Mouse (Mus musculus): ENCODE measurements around the gene Phlpp2. TPM values are rescaled to one million over a fixed set of nuclear protein-coding genes. Genes with fewer than 3 reads are reported as not detected.

Gene Phlpp2
- polyA plus RNA-seq, 1 experiment = 2.9 TPM

DNA sequence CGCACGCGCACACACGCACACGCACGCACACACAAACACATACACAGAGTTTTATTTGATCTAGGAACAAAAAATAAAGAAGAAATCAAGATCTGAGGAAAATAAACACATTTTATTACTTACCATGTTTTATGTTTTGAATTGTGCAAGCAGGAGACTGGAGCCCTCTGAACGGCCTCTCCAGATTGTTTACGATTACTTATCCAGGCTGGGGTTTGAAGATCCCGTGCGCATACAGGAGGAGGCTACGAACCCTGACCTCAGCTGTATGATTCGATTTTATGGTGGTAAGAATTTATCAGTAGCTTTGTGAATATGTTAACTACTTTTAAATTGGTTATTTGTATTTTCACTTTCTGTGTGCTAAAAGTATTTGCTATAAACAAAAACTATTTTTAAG, 27.0 kb downstream of the Phlpp2 start:
- Histone ChIP-seq H3K4me1 (ENCODE audit: control insufficient read depth, insufficient read depth, low read length) (no peaks in the 10 kb centered on the region), H3K27me3 (ENCODE audit: control insufficient read depth, insufficient read depth, low read length) (no peaks in the 10 kb centered on the region), H3K27ac (ENCODE audit: control insufficient read depth, insufficient read depth, low read depth, low read length) (no peak overlapping the region), H3K4me3 (ENCODE audit: control insufficient read depth, low read depth, low read length) (no peak overlapping the region), H3K36me3 (ENCODE audit: control insufficient read depth, insufficient read depth, low read length) (no peaks in the 10 kb centered on the region)
- TF ChIP-seq CTCF (IDR thresholded peaks at IDR 0.05; ENCODE audit: control insufficient read depth, insufficient read depth, insufficient replicate concordance, low read depth, low read length) = no peak
- no peak for TF ChIP-seq POLR2A (IDR thresholded peaks at IDR 0.05; ENCODE audit: control insufficient read depth, low read depth, low read length)

DNA sequence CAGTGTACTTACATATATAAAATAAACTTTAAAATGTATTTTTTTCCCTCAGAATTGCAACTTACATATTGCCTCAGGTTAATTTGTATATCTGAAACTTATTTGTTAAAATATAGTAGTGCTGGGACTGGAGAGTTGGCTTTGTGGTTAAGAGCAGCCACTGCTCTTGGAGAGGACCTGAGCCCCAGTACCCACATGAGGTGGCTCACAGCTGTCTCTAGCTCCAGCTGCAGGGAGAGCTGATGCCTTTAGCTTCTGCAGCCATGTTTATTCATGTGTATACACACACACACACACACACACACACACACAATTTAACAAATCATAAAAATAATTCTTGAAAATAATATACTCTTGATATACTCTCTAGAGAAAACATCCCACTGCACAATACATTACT, 34.0 kb downstream of the Phlpp2 start:
- Histone ChIP-seq H3K4me1 (ENCODE audit: control insufficient read depth, insufficient read depth, low read length) (no peaks in the 10 kb centered on the region), H3K4me3 (ENCODE audit: control insufficient read depth, low read depth, low read length) (no peak overlapping the region), H3K27me3 (ENCODE audit: control insufficient read depth, insufficient read depth, low read length) (no peaks in the 10 kb centered on the region), H3K27ac (ENCODE audit: control insufficient read depth, insufficient read depth, low read depth, low read length) (no peak overlapping the region), H3K36me3 (ENCODE audit: control insufficient read depth, insufficient read depth, low read length) (0 out of 2 replicates have a peak, but pooled peaks cover under 1% of the 10 kb centered on the region)
- no peak for TF ChIP-seq POLR2A (IDR thresholded peaks at IDR 0.05; ENCODE audit: control insufficient read depth, low read depth, low read length)
- no peak for TF ChIP-seq CTCF (IDR thresholded peaks at IDR 0.05; ENCODE audit: control insufficient read depth, insufficient read depth, insufficient replicate concordance, low read depth, low read length)

DNA sequence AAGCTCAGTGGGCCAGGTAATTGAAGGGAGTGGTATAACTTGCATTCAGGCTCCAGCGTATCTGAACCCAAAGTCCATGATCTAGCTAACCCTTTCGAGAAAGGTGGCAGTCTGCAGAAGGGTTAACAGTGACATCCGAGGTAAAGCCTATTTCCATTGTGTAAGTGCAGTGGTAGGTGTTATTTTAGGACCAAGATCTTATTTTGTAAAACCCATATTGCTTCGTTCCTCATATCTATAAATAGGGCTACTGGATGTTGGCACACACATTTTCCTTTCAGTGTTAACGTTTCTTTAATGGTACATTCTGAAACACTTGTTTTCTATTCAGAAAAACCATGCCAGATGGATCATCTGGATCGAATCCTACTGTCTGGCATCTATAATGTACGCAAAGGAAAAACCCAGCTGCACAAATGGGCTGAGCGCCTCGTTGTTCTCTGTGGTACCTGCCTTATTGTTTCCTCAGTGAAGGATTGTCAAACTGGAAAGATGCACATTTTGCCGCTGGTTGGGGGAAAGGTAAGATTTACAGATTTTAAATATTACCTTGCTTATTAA, 35.6 kb downstream of the Phlpp2 start:
- Histone ChIP-seq H3K27me3 (ENCODE audit: control insufficient read depth, insufficient read depth, low read length) (no peaks in the 10 kb centered on the region), H3K4me1 (ENCODE audit: control insufficient read depth, insufficient read depth, low read length) (no peaks in the 10 kb centered on the region), H3K36me3 (ENCODE audit: control insufficient read depth, insufficient read depth, low read length) (peaks cover 1% of the 10 kb centered on the region; the same call in 1 of the 2 replicates), H3K4me3 (ENCODE audit: control insufficient read depth, low read depth, low read length) (no peak overlapping the region), H3K27ac (ENCODE audit: control insufficient read depth, insufficient read depth, low read depth, low read length) (no peak overlapping the region)
- TF ChIP-seq CTCF (IDR thresholded peaks at IDR 0.05; ENCODE audit: control insufficient read depth, insufficient read depth, insufficient replicate concordance, low read depth, low read length) (no peak), POLR2A (IDR thresholded peaks at IDR 0.05; ENCODE audit: control insufficient read depth, low read depth, low read length) (no peak)

DNA sequence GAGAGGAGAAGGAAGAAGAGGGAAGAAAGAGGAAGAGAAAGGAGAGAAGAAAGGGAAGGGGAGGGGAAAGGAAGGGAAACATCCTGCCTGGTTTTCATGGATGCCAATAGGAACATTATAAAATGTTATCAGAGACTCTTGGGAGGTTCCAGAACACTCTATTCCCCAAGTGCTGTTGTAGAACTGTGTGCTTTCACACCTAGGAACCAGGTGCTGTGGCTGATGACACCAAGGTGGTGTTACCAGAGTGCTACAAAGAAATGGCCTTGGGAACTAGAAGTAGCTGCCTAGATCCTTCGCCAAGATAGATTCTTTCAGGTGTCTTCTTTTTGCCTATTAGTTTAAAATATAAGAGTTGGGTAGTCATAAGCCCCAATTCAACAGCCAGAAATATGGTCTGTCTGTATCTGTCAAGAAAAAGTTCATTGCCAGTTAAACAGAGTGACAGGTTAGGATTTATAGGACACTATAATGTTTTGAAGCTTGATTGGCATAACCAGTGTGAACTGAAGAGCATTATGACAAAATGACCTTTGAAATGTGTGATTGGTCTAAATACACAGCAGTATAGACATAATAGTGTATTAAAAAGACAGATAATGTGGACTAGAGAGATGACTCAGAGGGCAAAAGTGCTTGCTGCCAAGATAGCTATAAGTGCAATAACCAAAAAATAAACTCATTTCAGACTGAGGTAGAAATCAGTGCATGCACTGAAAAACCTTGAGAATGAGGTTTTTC, 36.8 kb downstream of the Phlpp2 start:
- Histone ChIP-seq H3K4me3 (ENCODE audit: control insufficient read depth, low read depth, low read length) (no peak overlapping the region), H3K4me1 (ENCODE audit: control insufficient read depth, insufficient read depth, low read length) (no peaks in the 10 kb centered on the region), H3K36me3 (ENCODE audit: control insufficient read depth, insufficient read depth, low read length) (peaks cover 1% of the 10 kb centered on the region; the same call in 1 of the 2 replicates), H3K27ac (ENCODE audit: control insufficient read depth, insufficient read depth, low read depth, low read length) (no peak overlapping the region), H3K27me3 (ENCODE audit: control insufficient read depth, insufficient read depth, low read length) (no peaks in the 10 kb centered on the region)
- TF ChIP-seq POLR2A (IDR thresholded peaks at IDR 0.05; ENCODE audit: control insufficient read depth, low read depth, low read length) (no peak), CTCF (IDR thresholded peaks at IDR 0.05; ENCODE audit: control insufficient read depth, insufficient read depth, insufficient replicate concordance, low read depth, low read length) (no peak)

DNA sequence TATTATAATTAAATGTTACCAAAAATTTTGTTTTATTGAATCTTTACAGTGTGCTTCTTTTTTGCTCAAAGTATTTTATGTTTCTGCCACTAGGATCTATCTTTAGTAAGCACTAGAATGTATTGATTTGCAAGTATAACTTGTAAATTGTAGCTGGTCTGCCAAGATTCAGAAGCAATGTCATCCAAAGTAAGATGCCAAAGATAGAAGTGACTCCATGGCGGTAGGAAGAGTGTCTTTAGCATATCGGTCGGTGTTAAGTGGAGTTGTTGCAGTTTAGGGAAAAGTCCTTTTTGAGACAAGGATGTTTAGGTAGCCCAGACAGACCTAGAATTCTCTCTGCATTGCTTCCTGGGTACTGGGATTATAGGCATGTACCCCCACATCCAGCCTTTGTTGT, 38.6 kb downstream of the Phlpp2 start:
- Histone ChIP-seq H3K27ac (ENCODE audit: control insufficient read depth, insufficient read depth, low read depth, low read length) (no peak overlapping the region), H3K27me3 (ENCODE audit: control insufficient read depth, insufficient read depth, low read length) (no peaks in the 10 kb centered on the region), H3K36me3 (ENCODE audit: control insufficient read depth, insufficient read depth, low read length) (peaks cover 2% of the 10 kb centered on the region; the same call in 1 of the 2 replicates), H3K4me3 (ENCODE audit: control insufficient read depth, low read depth, low read length) (no peak overlapping the region), H3K4me1 (ENCODE audit: control insufficient read depth, insufficient read depth, low read length) (no peaks in the 10 kb centered on the region)
- TF ChIP-seq POLR2A (IDR thresholded peaks at IDR 0.05; ENCODE audit: control insufficient read depth, low read depth, low read length) = no peak
- TF ChIP-seq CTCF (IDR thresholded peaks at IDR 0.05; ENCODE audit: control insufficient read depth, insufficient read depth, insufficient replicate concordance, low read depth, low read length) = no peak

DNA sequence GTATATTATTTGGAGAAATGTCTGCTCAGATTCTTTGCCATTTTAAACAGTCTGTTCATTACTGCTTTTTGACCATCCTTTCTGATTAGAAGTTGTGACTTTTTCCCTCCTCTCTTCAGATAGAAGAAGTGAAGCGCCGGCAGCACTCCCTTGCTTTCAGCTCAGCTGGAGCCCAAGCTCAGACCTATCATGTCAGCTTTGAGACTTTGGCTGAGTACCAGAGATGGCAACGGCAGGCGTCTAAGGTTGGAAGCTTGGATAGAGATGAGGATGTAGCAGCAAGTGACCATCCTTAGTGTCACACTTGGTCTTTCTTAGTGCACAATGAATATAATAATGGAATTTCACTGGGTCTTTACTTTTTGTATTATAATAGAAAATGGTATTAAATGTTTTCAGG, 39.0 kb downstream of the Phlpp2 start:
- Histone ChIP-seq H3K27ac (ENCODE audit: control insufficient read depth, insufficient read depth, low read depth, low read length) (no peak overlapping the region), H3K27me3 (ENCODE audit: control insufficient read depth, insufficient read depth, low read length) (no peaks in the 10 kb centered on the region), H3K36me3 (ENCODE audit: control insufficient read depth, insufficient read depth, low read length) (peaks cover 2% of the 10 kb centered on the region; the same call in 1 of the 2 replicates), H3K4me3 (ENCODE audit: control insufficient read depth, low read depth, low read length) (no peak overlapping the region), H3K4me1 (ENCODE audit: control insufficient read depth, insufficient read depth, low read length) (no peaks in the 10 kb centered on the region)
- no peak for TF ChIP-seq POLR2A (IDR thresholded peaks at IDR 0.05; ENCODE audit: control insufficient read depth, low read depth, low read length)
- TF ChIP-seq CTCF (IDR thresholded peaks at IDR 0.05; ENCODE audit: control insufficient read depth, insufficient read depth, insufficient replicate concordance, low read depth, low read length) = no peak

DNA sequence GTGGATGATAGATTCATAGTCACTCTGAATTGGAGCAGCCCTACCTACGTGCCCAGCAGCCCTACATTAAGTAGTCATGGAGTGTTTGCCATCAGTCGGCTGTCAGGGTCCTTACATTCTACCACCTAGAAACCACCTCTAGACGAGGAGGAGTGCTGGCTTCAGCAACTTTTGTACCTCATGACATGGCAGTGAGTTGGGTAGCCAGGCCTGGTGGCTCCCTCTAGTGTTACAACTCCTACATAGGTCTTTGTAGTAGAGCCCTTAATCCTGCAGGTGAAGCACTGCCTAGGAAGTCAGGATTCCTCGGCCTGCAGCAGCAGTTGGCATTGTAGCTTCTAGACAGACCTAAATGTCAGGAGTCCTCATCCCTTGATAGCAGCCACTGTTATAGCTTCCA, 48.9 kb downstream of the Phlpp2 start:
- Histone ChIP-seq H3K4me1 (ENCODE audit: control insufficient read depth, insufficient read depth, low read length) (no peaks in the 10 kb centered on the region), H3K27ac (ENCODE audit: control insufficient read depth, insufficient read depth, low read depth, low read length) (no peak overlapping the region), H3K4me3 (ENCODE audit: control insufficient read depth, low read depth, low read length) (no peak overlapping the region), H3K27me3 (ENCODE audit: control insufficient read depth, insufficient read depth, low read length) (no peaks in the 10 kb centered on the region), H3K36me3 (ENCODE audit: control insufficient read depth, insufficient read depth, low read length) (no peaks in the 10 kb centered on the region; the same call in none of the 2 replicates)
- TF ChIP-seq POLR2A (IDR thresholded peaks at IDR 0.05; ENCODE audit: control insufficient read depth, low read depth, low read length) (no peak), CTCF (IDR thresholded peaks at IDR 0.05; ENCODE audit: control insufficient read depth, insufficient read depth, insufficient replicate concordance, low read depth, low read length) (peak; percentile 32; the same call in 1 of the 2 replicates)
